Mouse (Mus musculus) cerebellum, adult 2 months (tissue): ENCODE measurements at regions not wholly inside any gene's neighbourhood (a gene's known extent, or its start where the extent isn't known, plus 50 kb on each side); places are given as distances from the start of the nearest gene placed in this dataset.
"Not testable (repeated sequence)": the region's sequence is repeated elsewhere in the genome, so short reads cannot be mapped to it uniquely, and the experiment has no call there.

Source experiments
- DNase-seq, 2 experiments: peaks; one replicate each; pipeline ENCODE4 v3.0.0; 2021
- H3K27ac ChIP-seq: fragments of 200-500 bp; 2 replicates; pipeline ENCODE4 v1.5.1; 2012; ENCODE audit warnings: low read length, control low read depth, inconsistent platforms; ENCODE audit not compliant: insufficient read depth
- H3K27me3 ChIP-seq: fragments of 200-500 bp; 2 replicates; pipeline ENCODE4 v1.6.1; 2012; ENCODE audit warnings: inconsistent platforms, mild to moderate bottlenecking, low read length, moderate library complexity; ENCODE audit not compliant: control insufficient read depth, insufficient read depth
- H3K4me1 ChIP-seq: fragments of 200-500 bp; 2 replicates; pipeline ENCODE4 v1.6.1; 2011; ENCODE audit warnings: low read length; ENCODE audit not compliant: control insufficient read depth, insufficient read depth
- H3K4me3 ChIP-seq: fragments of 200-500 bp; replicated peaks from 2 replicates; pipeline ENCODE3; 2011; ENCODE audit warnings: mild to moderate bottlenecking, low read depth, low read length, control low read depth; ENCODE audit not compliant: insufficient read depth
- CTCF ChIP-seq: fragments of 200-500 bp; IDR thresholded peaks from 2 replicates; pipeline ENCODE4 v1.5.1; 2011; ENCODE audit warnings: low read depth, mild to moderate bottlenecking, control low read depth, low read length, moderate library complexity, borderline replicate concordance; ENCODE audit not compliant: insufficient read depth
- POLR2A ChIP-seq: fragments of 200-500 bp; IDR thresholded peaks from 2 replicates; pipeline ENCODE4 v1.6.1; 2011; ENCODE audit warnings: low read length, control low read depth, borderline replicate concordance; ENCODE audit not compliant: insufficient read depth
- WGBS: fragments of 180-500 bp; shearing (Covaris S2); methylation state at CpG from one replicate; pipeline ENCODE4 v1.1.7; 2018; 5-methylcytosine and 5-hydroxymethylcytosine counted together

DNA sequence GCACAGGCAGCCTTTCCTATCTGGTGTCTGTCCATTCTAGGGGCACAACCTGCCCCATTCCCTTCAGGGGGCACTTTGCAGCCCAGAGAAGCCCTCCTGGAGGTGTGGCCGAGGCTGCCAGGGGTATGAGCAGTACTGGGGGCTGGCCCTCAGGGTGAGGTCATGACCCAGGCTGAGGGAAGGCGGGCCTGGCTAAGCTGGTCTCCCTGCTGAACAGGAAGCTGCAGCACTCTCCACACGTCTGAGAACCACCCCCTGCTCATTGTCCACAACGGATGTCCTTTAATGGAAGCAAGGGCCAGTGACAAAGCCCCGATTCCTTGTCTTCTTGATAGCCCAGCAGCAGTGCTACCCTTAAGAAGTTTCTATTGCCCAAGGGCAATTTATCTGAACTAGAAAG lies 169.2 kb upstream of the Ajap1 start:
- no peak for DNase-seq
- no peaks in the 10 kb centered on the region; the same call in 1 of the 2 replicates for H3K27me3 ChIP-seq
- no peak overlapping the region for H3K27ac ChIP-seq
- H3K4me3 ChIP-seq: no peak overlapping the region
- no peak for TF ChIP-seq POLR2A
- TF ChIP-seq CTCF: no peak
- 22% methylated on average over 5 of the region's 5 CpGs for whole genome bisulfite sequencing
- no peaks in the 10 kb centered on the region for H3K4me1 ChIP-seq

DNA sequence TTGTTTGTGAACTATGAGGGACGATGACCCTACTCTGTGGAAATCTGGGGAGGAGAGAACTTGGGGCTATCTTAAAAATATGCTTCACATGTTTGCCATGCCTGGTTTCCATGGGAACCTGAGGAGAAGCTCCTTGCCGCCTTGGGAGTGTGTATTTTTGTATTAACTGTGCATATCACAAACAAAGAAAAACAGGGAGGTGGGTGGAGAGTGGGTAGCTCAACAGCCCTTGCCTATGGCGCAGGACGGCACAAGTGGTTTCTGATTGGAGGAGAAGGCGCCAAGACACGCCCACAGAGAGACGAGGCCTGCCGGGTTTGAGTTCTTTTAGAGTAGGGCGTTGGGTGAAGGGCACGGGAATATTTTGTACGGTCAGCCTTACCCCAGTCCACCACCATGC lies 170.2 kb upstream of the Ajap1 start:
- no peak overlapping the region for H3K27ac ChIP-seq
- H3K4me1 ChIP-seq: no peaks in the 10 kb centered on the region
- 76% methylated on average over 11 of the region's 11 CpGs for WGBS
- no peak for DNase-seq
- no peak for TF ChIP-seq POLR2A
- TF ChIP-seq CTCF: no peak
- H3K4me3 ChIP-seq: no peak overlapping the region
- no peaks in the 10 kb centered on the region for H3K27me3 ChIP-seq

DNA sequence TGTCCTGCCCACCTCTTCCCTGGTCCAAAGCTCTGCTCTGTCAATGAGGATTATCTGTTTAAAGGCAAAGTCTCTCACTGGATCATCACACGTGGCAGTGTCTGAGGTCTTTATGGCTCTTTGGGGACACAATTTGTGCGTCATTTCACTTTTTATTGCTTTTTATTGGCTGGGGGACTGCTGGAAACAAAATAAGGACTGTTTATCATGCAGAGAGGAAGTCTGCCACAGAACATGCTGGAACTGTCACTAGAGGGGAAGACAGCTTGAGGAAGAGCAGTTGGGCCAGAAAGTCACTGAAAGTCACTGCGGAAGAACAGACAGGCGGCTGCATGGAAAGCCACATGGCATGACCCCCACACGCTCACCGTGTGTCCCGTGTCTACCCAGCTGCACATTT lies 180.1 kb upstream of the Ajap1 start:
- no peaks in the 10 kb centered on the region for H3K4me1 ChIP-seq
- H3K27me3 ChIP-seq: no peaks in the 10 kb centered on the region
- H3K4me3 ChIP-seq: no peak overlapping the region
- no peak overlapping the region for H3K27ac ChIP-seq
- WGBS: 16% methylated on average over 7 of the region's 7 CpGs
- no peak for DNase-seq
- TF ChIP-seq POLR2A (no peak), CTCF (no peak)

DNA sequence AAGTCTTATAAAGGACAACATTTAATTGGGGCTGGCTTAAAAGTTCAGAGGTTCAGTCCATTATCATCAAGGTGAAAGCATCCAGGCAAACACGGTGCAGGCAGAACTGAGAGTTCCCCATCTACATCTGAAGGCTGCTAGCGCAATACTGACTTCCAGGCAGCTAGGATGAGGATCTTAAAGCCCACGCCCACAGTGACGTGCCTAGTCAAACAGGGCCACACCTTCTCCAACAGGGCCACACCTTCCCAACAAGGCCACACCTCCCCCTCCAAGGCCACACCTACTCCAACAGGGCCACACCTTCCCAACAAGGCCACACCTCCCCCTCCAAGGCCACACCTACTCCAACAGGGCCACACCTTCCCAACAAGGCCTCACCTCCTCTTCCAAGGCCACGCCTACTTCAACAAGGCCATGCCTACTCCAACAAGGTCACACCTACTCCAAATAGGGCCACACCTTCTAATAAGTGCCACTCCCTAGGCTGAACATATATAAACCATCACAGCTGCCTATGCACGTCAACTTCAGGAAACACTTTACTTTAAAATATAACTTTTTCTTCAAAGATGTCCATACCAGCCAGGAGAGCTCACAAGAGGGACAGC lies 184.1 kb upstream of the Ajap1 start:
- not testable (repeated sequence) for H3K4me1 ChIP-seq, H3K27me3 ChIP-seq, H3K4me3 ChIP-seq, DNase-seq, H3K27ac ChIP-seq
- WGBS: 89% methylated on average over 6 of the region's 6 CpGs

DNA sequence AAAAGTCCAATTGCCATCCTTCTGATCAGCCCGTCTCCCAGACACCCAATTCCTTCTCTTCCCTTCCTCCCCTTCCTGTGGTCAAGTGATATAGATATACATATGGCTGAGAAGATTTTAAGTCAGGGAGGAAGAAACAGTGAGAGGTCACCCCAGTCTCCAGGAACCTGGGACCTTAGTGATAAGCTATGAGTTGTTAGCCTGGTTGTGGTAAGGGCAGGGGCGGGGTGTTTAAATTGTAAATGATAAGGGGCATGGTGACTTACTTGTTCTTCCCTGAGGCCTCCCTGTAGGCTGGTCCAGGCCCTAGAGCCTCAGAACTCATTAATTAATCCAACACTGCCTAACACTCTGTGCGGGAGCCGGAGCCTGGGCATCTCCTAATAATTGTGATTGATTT lies 186.5 kb upstream of the Ajap1 start:
- TF ChIP-seq CTCF (no peak), POLR2A (no peak)
- no peak for DNase-seq
- 94% methylated on average over 4 of the region's 4 CpGs for WGBS

DNA sequence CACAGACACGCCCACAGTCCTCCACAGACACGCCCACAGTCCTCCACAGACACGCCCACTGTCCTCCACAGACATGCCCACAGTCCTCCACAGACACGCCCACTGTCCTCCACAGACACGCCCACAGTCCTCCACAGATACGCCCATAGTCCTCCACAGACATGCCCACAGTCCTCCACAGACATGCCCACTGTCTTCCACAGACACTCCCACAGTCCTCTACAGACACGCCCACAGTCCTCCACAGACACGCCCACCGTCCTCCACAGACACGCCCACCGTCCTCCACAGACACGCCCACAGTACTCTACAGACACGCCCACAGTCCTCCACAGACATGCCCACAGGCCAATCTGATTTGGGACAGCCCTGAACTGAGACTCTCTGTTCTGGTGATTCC lies 187.6 kb upstream of the Ajap1 start:
- H3K4me3 ChIP-seq: no peak overlapping the region
- H3K4me1 ChIP-seq: no peaks in the 10 kb centered on the region
- no peak for DNase-seq
- WGBS: 87% methylated on average over 13 of the region's 13 CpGs
- H3K27ac ChIP-seq: no peak overlapping the region
- no peaks in the 10 kb centered on the region for H3K27me3 ChIP-seq
- TF ChIP-seq CTCF (no peak), POLR2A (no peak)

More for the DNA sequence above, 186.5 kb upstream of the Ajap1 start:
- Histone ChIP-seq H3K4me1 (no peaks in the 10 kb centered on the region), H3K27ac (no peak overlapping the region), H3K4me3 (no peak overlapping the region), H3K27me3 (no peaks in the 10 kb centered on the region)

DNA sequence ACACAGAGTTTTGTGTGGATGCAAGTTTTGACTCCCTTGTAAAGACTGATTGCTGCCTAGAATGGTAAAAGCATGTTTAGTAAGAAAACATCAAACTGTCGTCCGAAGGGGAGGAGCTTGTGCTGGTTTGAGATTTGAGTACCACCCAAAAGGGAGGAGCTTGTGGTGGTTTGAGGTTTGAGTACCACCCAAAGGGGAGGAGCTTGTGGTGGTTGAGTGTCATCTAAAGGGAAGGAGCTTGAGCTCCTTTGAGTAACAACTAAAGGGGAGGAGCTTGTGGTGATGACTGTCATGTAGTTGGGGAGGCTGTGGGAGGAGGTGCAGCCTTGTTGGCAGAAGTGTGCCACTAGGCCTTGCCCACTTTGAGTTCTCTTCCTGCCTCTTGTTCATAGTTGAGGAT lies 192.8 kb upstream of the Ajap1 start:
- Histone ChIP-seq H3K27ac (no peak overlapping the region), H3K27me3 (no peaks in the 10 kb centered on the region), H3K4me3 (no peak overlapping the region), H3K4me1 (no peaks in the 10 kb centered on the region)
- 83% methylated on average over 2 of the region's 2 CpGs for WGBS
- no peak for DNase-seq
- TF ChIP-seq POLR2A: no peak
- TF ChIP-seq CTCF: no peak

DNA sequence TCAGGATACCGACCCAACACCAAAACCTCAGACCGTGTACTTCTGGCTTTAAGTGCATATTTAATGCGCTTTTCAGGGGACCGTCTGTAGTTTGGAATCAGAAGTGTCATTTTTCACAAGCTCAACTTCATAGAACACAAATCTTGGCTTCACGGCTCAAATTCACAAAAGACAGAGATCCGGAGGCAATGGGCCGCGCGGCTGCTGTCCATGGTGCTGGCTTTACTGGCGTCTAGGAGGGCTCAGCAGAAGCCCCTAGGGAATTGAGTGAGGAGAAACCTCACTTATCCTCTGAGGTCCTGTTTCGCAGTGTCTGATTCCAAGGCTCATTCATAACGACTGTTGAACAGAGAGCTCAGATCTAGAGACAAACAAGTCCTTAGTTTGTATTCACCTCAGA lies 196.5 kb upstream of the Ajap1 start:
- Histone ChIP-seq H3K4me1 (no peaks in the 10 kb centered on the region), H3K27ac (no peak overlapping the region), H3K27me3 (no peaks in the 10 kb centered on the region), H3K4me3 (no peak overlapping the region)
- WGBS: 39% methylated on average over 12 of the region's 12 CpGs
- no peak for DNase-seq
- TF ChIP-seq CTCF (no peak), POLR2A (no peak)
